Mouse (Mus musculus): ENCODE data around the gene Apoo. TPM values are rescaled to one million over a fixed set of nuclear protein-coding genes. Genes with fewer than 3 reads are reported as not detected.
A peak's percentile ranks its signal among the peaks of the same experiment; 100 is the strongest.
"Not testable (repeated sequence)": the region's sequence is repeated elsewhere in the genome, so short reads cannot be mapped to it uniquely, and the experiment has no call there.

The Apoo gene
- polyA plus RNA-seq, 1 experiment from 2014 or later, result 47.8 TPM

- H3K9ac ChIP-seq; H3K27me3 ChIP-seq; H3K4me2 ChIP-seq; H3K4me3 ChIP-seq (replicated peaks); H3K36me3 ChIP-seq (replicated peaks); H3K9me3 ChIP-seq (replicated peaks): not testable (repeated sequence)
- Histone ChIP-seq H3K27ac (replicated peaks) (peak overlapping the region; percentile 38; the same call in 1 of the 2 replicates), H3K4me1 (replicated peaks) (peaks cover 11% of the 10 kb centered on the region)
- WGBS (ENCODE audit: insufficient replicate concordance), result no CpG with 5 or more reads among the region's 3 CpGs
- ATAC-seq (ENCODE audit: insufficient read depth), result peak; percentile 95
Observed at GRCm38 (mm10) chrX:94445427-94445826, 78.5 kb downstream of the Apoo start.

GRCm38 (mm10) chrX:94446021-94446420 lies 79.1 kb downstream of the Apoo start:
- not testable (repeated sequence) for H3K9me3 ChIP-seq (replicated peaks); H3K27me3 ChIP-seq; H3K36me3 ChIP-seq (replicated peaks); H3K4me3 ChIP-seq (replicated peaks); H3K9ac ChIP-seq
- peaks cover 11% of the 10 kb centered on the region for H3K4me1 ChIP-seq (replicated peaks)
- 70% methylated on average over 2 of the region's 2 CpGs for WGBS (ENCODE audit: insufficient replicate concordance)
- peak overlapping the region; percentile 46 for H3K4me2 ChIP-seq
- peak overlapping the region; percentile 77 for H3K27ac ChIP-seq (replicated peaks)
- peak; percentile 87 for ATAC-seq (ENCODE audit: insufficient read depth)

GRCm38 (mm10) chrX:94450047-94450881 lies 83.3 kb downstream of the Apoo start:
- H3K36me3 ChIP-seq (replicated peaks); H3K4me2 ChIP-seq; H3K4me1 ChIP-seq (replicated peaks); H3K9ac ChIP-seq; ATAC-seq (ENCODE audit: insufficient read depth); H3K9me3 ChIP-seq (replicated peaks); H3K4me3 ChIP-seq (replicated peaks); H3K27ac ChIP-seq (replicated peaks); H3K27me3 ChIP-seq: not testable (repeated sequence)
- WGBS (ENCODE audit: insufficient replicate concordance), result no CpG with 5 or more reads among the region's 7 CpGs

- no peak overlapping the region for H3K4me2 ChIP-seq
- no peak overlapping the region for H3K27ac ChIP-seq (replicated peaks)
- WGBS (ENCODE audit: insufficient replicate concordance), result 47% methylated on average over 4 of the region's 4 CpGs
- no peaks in the 10 kb centered on the region for H3K9me3 ChIP-seq (replicated peaks)
- H3K4me1 ChIP-seq (replicated peaks), result 0 out of 2 replicates have a peak, but pooled peaks cover 4% of the 10 kb centered on the region
- no peaks in the 10 kb centered on the region for H3K36me3 ChIP-seq (replicated peaks)
- no peak overlapping the region for H3K9ac ChIP-seq
- no peak overlapping the region for H3K4me3 ChIP-seq (replicated peaks)
- no peak for ATAC-seq (ENCODE audit: insufficient read depth)
- H3K27me3 ChIP-seq, result peaks cover 41% of the 10 kb centered on the region
Observed at GRCm38 (mm10) chrX:94459346-94459745, 92.4 kb downstream of the Apoo start.

- not testable (repeated sequence) for H3K4me2 ChIP-seq; H3K27ac ChIP-seq (replicated peaks); H3K9me3 ChIP-seq (replicated peaks); ATAC-seq (ENCODE audit: insufficient read depth); H3K36me3 ChIP-seq (replicated peaks); H3K4me1 ChIP-seq (replicated peaks); H3K4me3 ChIP-seq (replicated peaks); H3K9ac ChIP-seq
- 75% methylated on average over 1 of the region's 3 CpGs for WGBS (ENCODE audit: insufficient replicate concordance)
- peaks cover 36% of the 10 kb centered on the region for H3K27me3 ChIP-seq
Observed at GRCm38 (mm10) chrX:94461513-94461912, 94.6 kb downstream of the Apoo start.

- ATAC-seq (ENCODE audit: insufficient read depth); H3K4me2 ChIP-seq; H3K36me3 ChIP-seq (replicated peaks); H3K4me3 ChIP-seq (replicated peaks); H3K9ac ChIP-seq; H3K4me1 ChIP-seq (replicated peaks); H3K9me3 ChIP-seq (replicated peaks); H3K27ac ChIP-seq (replicated peaks): not testable (repeated sequence)
- 80% methylated on average over 1 of the region's 7 CpGs for WGBS (ENCODE audit: insufficient replicate concordance)
- H3K27me3 ChIP-seq, result peaks cover 23% of the 10 kb centered on the region
Observed at GRCm38 (mm10) chrX:94462604-94463429, 95.9 kb downstream of the Apoo start.

Small RNAs within 50 kb of the gene (microRNA-seq; reads per million reads assigned to microRNA genes)
- gene Gm44477, result not detected

Other genes starting within 250 kb of the Apoo start
- 12.6 and 13.7 TPM in 2 replicates for gene Zfx, start 243.4 kb upstream of the Apoo start, polyA plus RNA-seq (2015; fragmentation: Nextera tagmentation; extraction: Ambion mirVana)
- gene Eif2s3x, start 154.3 kb upstream of the Apoo start, polyA plus RNA-seq (2015; fragmentation: Nextera tagmentation; extraction: Ambion mirVana), result 37.2 and 37.4 TPM in 2 replicates
- 3.2 TPM in 2 replicates for gene Klhl15, start 132.5 kb upstream of the Apoo start, polyA plus RNA-seq (2015; fragmentation: Nextera tagmentation; extraction: Ambion mirVana)
- 0.07 TPM in 1 of 2 replicates, not detected in the other for gene Fam90a1b, start 340 bp upstream of the Apoo start, polyA plus RNA-seq (2015; fragmentation: Nextera tagmentation; extraction: Ambion mirVana)
- gene Maged1, start 175.0 kb downstream of the Apoo start, polyA plus RNA-seq (2015; fragmentation: Nextera tagmentation; extraction: Ambion mirVana), result 76.8 and 80.7 TPM in 2 replicates